Mouse (Mus musculus): ENCODE results near the gene Lgals12. TPM values are rescaled to one million over a fixed set of nuclear protein-coding genes. Genes with fewer than 3 reads are reported as not detected.

Gene Lgals12
- polyA plus RNA-seq, 1 experiment, result not detected

GRCm38 (mm10) chr19:7613151-7613550, 6.2 kb upstream of the Lgals12 start:
- 84% methylated on average over 7 of the region's 7 CpGs for WGBS
- no peaks in the 10 kb centered on the region for H3K4me1 ChIP-seq (ENCODE audit: control insufficient read depth, insufficient read depth, low read length)
- TF ChIP-seq CTCF (IDR thresholded peaks at IDR 0.05; ENCODE audit: control insufficient read depth, insufficient read depth, low read length) (no peak), POLR2A (IDR thresholded peaks at IDR 0.05; ENCODE audit: borderline replicate concordance, control insufficient read depth, low read depth, low read length) (no peak)
- no peak overlapping the region for H3K4me3 ChIP-seq (replicated peaks; ENCODE audit: control insufficient read depth, low read depth, low read length)
- H3K27ac ChIP-seq (ENCODE audit: control insufficient read depth, insufficient read depth, low read depth, low read length, poor library complexity), result no peak overlapping the region

GRCm38 (mm10) chr19:7611942-7612757, 5.2 kb upstream of the Lgals12 start, which contains the start of gene Hrasls5:
Gene Hrasls5 (plus strand): TSS chr19:7612541.
- no peaks in the 10 kb centered on the region for H3K4me1 ChIP-seq (ENCODE audit: control insufficient read depth, insufficient read depth, low read length)
- 8% methylated on average over 54 of the region's 54 CpGs for WGBS
- no peak for TF ChIP-seq CTCF (IDR thresholded peaks at IDR 0.05; ENCODE audit: control insufficient read depth, insufficient read depth, low read length)
- TF ChIP-seq POLR2A (IDR thresholded peaks at IDR 0.05; ENCODE audit: borderline replicate concordance, control insufficient read depth, low read depth, low read length), result no peak
- no peak within 1 kb of the TSS for H3K27ac ChIP-seq (ENCODE audit: control insufficient read depth, insufficient read depth, low read depth, low read length, poor library complexity)
- H3K4me3 ChIP-seq (replicated peaks; ENCODE audit: control insufficient read depth, low read depth, low read length), result no peak within 1 kb of the TSS

GRCm38 (mm10) chr19:7607690-7608201, 753 bp upstream of the Lgals12 start:
- Histone ChIP-seq H3K4me3 (replicated peaks; ENCODE audit: control insufficient read depth, low read depth, low read length) (no peak overlapping the region), H3K4me1 (ENCODE audit: control insufficient read depth, insufficient read depth, low read length) (no peaks in the 10 kb centered on the region), H3K27ac (ENCODE audit: control insufficient read depth, insufficient read depth, low read depth, low read length, poor library complexity) (no peak overlapping the region)
- WGBS, result 81% methylated on average over 7 of the region's 7 CpGs
- TF ChIP-seq CTCF (IDR thresholded peaks at IDR 0.05; ENCODE audit: control insufficient read depth, insufficient read depth, low read length) (no peak), POLR2A (IDR thresholded peaks at IDR 0.05; ENCODE audit: borderline replicate concordance, control insufficient read depth, low read depth, low read length) (no peak)

- 27% methylated on average over 15 of the region's 15 CpGs for WGBS
- H3K4me1 ChIP-seq (ENCODE audit: control insufficient read depth, insufficient read depth, low read length), result no peaks in the 10 kb centered on the region
- TF ChIP-seq CTCF (IDR thresholded peaks at IDR 0.05; ENCODE audit: control insufficient read depth, insufficient read depth, low read length), result no peak
- TF ChIP-seq POLR2A (IDR thresholded peaks at IDR 0.05; ENCODE audit: borderline replicate concordance, control insufficient read depth, low read depth, low read length), result no peak
- no peak overlapping the region for H3K4me3 ChIP-seq (replicated peaks; ENCODE audit: control insufficient read depth, low read depth, low read length)
- no peak overlapping the region for H3K27ac ChIP-seq (ENCODE audit: control insufficient read depth, insufficient read depth, low read depth, low read length, poor library complexity)
Observed at GRCm38 (mm10) chr19:7605930-7606783, 836 bp downstream of the Lgals12 start.

- Histone ChIP-seq H3K4me1 (ENCODE audit: control insufficient read depth, insufficient read depth, low read length) (no peaks in the 10 kb centered on the region), H3K4me3 (replicated peaks; ENCODE audit: control insufficient read depth, low read depth, low read length) (no peak overlapping the region), H3K27ac (ENCODE audit: control insufficient read depth, insufficient read depth, low read depth, low read length, poor library complexity) (no peak overlapping the region)
- TF ChIP-seq POLR2A (IDR thresholded peaks at IDR 0.05; ENCODE audit: borderline replicate concordance, control insufficient read depth, low read depth, low read length), result no peak
- no peak for TF ChIP-seq CTCF (IDR thresholded peaks at IDR 0.05; ENCODE audit: control insufficient read depth, insufficient read depth, low read length)
Observed at GRCm38 (mm10) chr19:7605013-7605412, 2.0 kb downstream of the Lgals12 start.

GRCm38 (mm10) chr19:7604107-7604506, 2.9 kb downstream of the Lgals12 start:
- Histone ChIP-seq H3K4me1 (ENCODE audit: control insufficient read depth, insufficient read depth, low read length) (no peaks in the 10 kb centered on the region), H3K27ac (ENCODE audit: control insufficient read depth, insufficient read depth, low read depth, low read length, poor library complexity) (no peak overlapping the region), H3K4me3 (replicated peaks; ENCODE audit: control insufficient read depth, low read depth, low read length) (no peak overlapping the region)
- TF ChIP-seq CTCF (IDR thresholded peaks at IDR 0.05; ENCODE audit: control insufficient read depth, insufficient read depth, low read length), result no peak
- no peak for TF ChIP-seq POLR2A (IDR thresholded peaks at IDR 0.05; ENCODE audit: borderline replicate concordance, control insufficient read depth, low read depth, low read length)
- 87% methylated on average over 10 of the region's 10 CpGs for WGBS

- no peaks in the 10 kb centered on the region for H3K4me1 ChIP-seq (ENCODE audit: control insufficient read depth, insufficient read depth, low read length)
- H3K4me3 ChIP-seq (replicated peaks; ENCODE audit: control insufficient read depth, low read depth, low read length), result no peak overlapping the region
- 77% methylated on average over 4 of the region's 4 CpGs for WGBS
- no peak overlapping the region for H3K27ac ChIP-seq (ENCODE audit: control insufficient read depth, insufficient read depth, low read depth, low read length, poor library complexity)
- TF ChIP-seq POLR2A (IDR thresholded peaks at IDR 0.05; ENCODE audit: borderline replicate concordance, control insufficient read depth, low read depth, low read length) (no peak), CTCF (IDR thresholded peaks at IDR 0.05; ENCODE audit: control insufficient read depth, insufficient read depth, low read length) (no peak)
Observed at GRCm38 (mm10) chr19:7601551-7601950, 5.4 kb downstream of the Lgals12 start.

- Histone ChIP-seq H3K4me3 (replicated peaks; ENCODE audit: control insufficient read depth, low read depth, low read length) (no peak overlapping the region), H3K4me1 (ENCODE audit: control insufficient read depth, insufficient read depth, low read length) (no peaks in the 10 kb centered on the region), H3K27ac (ENCODE audit: control insufficient read depth, insufficient read depth, low read depth, low read length, poor library complexity) (no peak overlapping the region)
- WGBS, result 28% methylated on average over 4 of the region's 4 CpGs
- no peak for TF ChIP-seq POLR2A (IDR thresholded peaks at IDR 0.05; ENCODE audit: borderline replicate concordance, control insufficient read depth, low read depth, low read length)
- no peak for TF ChIP-seq CTCF (IDR thresholded peaks at IDR 0.05; ENCODE audit: control insufficient read depth, insufficient read depth, low read length)
Observed at GRCm38 (mm10) chr19:7598481-7598880, 8.5 kb downstream of the Lgals12 start.
